Mouse (Mus musculus): ENCODE results near the gene Rexo5. TPM values are rescaled to one million over a fixed set of nuclear protein-coding genes. Genes with fewer than 3 reads are reported as not detected.
A peak's percentile ranks its signal among the peaks of the same experiment; 100 is the strongest.

Rexo5 gene
- total and polyA plus RNA-seq, 3 experiments: 0.75 to 3.3 (median 1.2) TPM

DNA sequence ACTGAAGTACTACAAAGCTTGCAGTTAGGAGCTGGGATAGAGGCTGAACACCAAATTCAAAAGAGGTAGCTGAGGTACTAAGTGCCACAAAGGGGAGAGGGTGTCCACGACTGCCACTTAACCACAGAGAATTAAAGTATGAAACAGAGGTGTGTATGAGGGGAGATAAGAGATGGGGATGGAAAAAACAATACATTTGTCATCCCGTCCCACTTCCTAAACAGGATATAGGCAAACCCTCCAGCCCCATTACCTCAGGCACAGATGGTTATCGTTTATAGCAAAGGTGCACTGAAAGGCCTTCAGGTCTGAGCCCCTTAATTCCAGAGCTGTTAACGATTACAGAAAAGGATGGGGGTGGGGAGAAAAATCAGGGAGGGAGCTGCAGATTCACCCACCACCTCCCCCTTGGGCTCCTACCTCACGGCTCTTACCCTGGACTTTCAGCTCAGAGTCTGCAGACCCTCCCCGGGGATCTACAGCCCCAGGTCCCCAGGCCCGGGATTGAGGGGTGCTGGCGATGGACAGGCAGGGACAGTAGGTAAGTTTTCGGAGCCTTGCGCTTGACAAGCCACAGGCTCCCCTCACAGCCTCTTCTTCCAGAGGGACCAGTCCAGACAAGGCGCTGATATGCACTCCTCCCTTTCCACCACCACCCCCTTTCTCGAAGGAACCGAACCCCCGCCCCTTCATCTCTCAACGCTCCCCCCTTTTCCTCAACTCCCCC lies 101.2 kb downstream of the Rexo5 start:
- 2% methylated on average over 14 of the region's 15 CpGs for WGBS
- no peak for DNase-seq

GRCm38 (mm10) chr7:119895639-119896512 lies 102.1 kb downstream of the Rexo5 start, which contains the start of the genes Lyrm1 and Dcun1d3:
Gene Lyrm1, plus strand, starts transcription at chr7:119895861.
Gene Dcun1d3, minus strand, starts transcription at chr7:119896298.
- under 1% methylated on average over 63 of the region's 63 CpGs for WGBS
- DNase-seq: peak; percentile 95 to 97
- Histone ChIP-seq H3K9ac (ENCODE audit: low read depth, low read length) (peak within 1 kb of the TSS; percentile 81), H3K79me2 (replicated peaks; ENCODE audit: control insufficient read depth, insufficient read depth, low read length) (no peaks in the 10 kb centered on the region), H3K4me3 (peak within 1 kb of the TSS; percentile 78), H3K27ac (peak within 1 kb of the TSS; percentile 100), H3K36me3 (ENCODE audit: control insufficient read depth, insufficient read depth, low read length) (peaks cover 6% of the 10 kb centered on the region), H3K4me1 (ENCODE audit: control insufficient read depth, insufficient read depth, low read length) (peaks cover 1% of the 10 kb centered on the region; the same call in 1 of the 2 replicates), H3K27me3 (ENCODE audit: control insufficient read depth, insufficient read depth, low read length) (no peaks in the 10 kb centered on the region)
- no peak for TF ChIP-seq CTCF (IDR thresholded peaks at IDR 0.05)
- peak; percentile 83 for TF ChIP-seq POLR2A (IDR thresholded peaks at IDR 0.05; ENCODE audit: insufficient read depth, low read depth, low read length)
- peak; percentile 43 for TF ChIP-seq EP300 (IDR thresholded peaks at IDR 0.05; ENCODE audit: insufficient read depth, low read depth, low read length)
- intact Hi-C loops (cut with DNase I): loop anchor here (5.0 kb wide), 1 partner anchor 66 kb away; no protein-coding TSS in a partner anchor

More for the DNA sequence above, 101.2 kb downstream of the Rexo5 start:
- Histone ChIP-seq H3K79me2 (replicated peaks; ENCODE audit: control insufficient read depth, insufficient read depth, low read length) (no peaks in the 10 kb centered on the region), H3K27me3 (ENCODE audit: control insufficient read depth, insufficient read depth, low read length) (no peaks in the 10 kb centered on the region), H3K4me1 (ENCODE audit: control insufficient read depth, insufficient read depth, low read length) (peaks cover 1% of the 10 kb centered on the region; the same call in 1 of the 2 replicates), H3K27ac (peak overlapping the region; percentile 100), H3K4me3 (peak overlapping the region; percentile 78), H3K36me3 (ENCODE audit: control insufficient read depth, insufficient read depth, low read length) (peaks cover 6% of the 10 kb centered on the region), H3K9ac (ENCODE audit: low read depth, low read length) (peak overlapping the region; percentile 73)
- intact Hi-C loops (cut with DNase I): loop anchor here (5.0 kb wide), 1 partner anchor 67 kb away; no protein-coding TSS in a partner anchor
- TF ChIP-seq EP300 (IDR thresholded peaks at IDR 0.05; ENCODE audit: insufficient read depth, low read depth, low read length) (no peak), POLR2A (IDR thresholded peaks at IDR 0.05; ENCODE audit: insufficient read depth, low read depth, low read length) (no peak), CTCF (IDR thresholded peaks at IDR 0.05) (no peak)

GRCm38 (mm10) chr7:119897521-119898109 lies 103.8 kb downstream of the Rexo5 start:
- 79% methylated on average over 8 of the region's 8 CpGs for whole genome bisulfite sequencing
- H3K9ac ChIP-seq (ENCODE audit: low read depth, low read length): no peak overlapping the region
- no peak overlapping the region for H3K4me3 ChIP-seq
- 0 out of 2 replicates have a peak, but pooled peaks cover 1% of the 10 kb centered on the region for H3K4me1 ChIP-seq (ENCODE audit: control insufficient read depth, insufficient read depth, low read length)
- intact Hi-C loops (cut with DNase I): loop anchor here (5.0 kb wide), 1 partner anchor 65 kb away; no protein-coding TSS in a partner anchor
- TF ChIP-seq CTCF (IDR thresholded peaks at IDR 0.05) (no peak), EP300 (IDR thresholded peaks at IDR 0.05; ENCODE audit: insufficient read depth, low read depth, low read length) (no peak), POLR2A (IDR thresholded peaks at IDR 0.05; ENCODE audit: insufficient read depth, low read depth, low read length) (no peak)
- H3K27me3 ChIP-seq (ENCODE audit: control insufficient read depth, insufficient read depth, low read length): no peaks in the 10 kb centered on the region
- H3K79me2 ChIP-seq (replicated peaks; ENCODE audit: control insufficient read depth, insufficient read depth, low read length): no peaks in the 10 kb centered on the region
- DNase-seq: no peak
- no peak overlapping the region for H3K27ac ChIP-seq
- peaks cover 6% of the 10 kb centered on the region for H3K36me3 ChIP-seq (ENCODE audit: control insufficient read depth, insufficient read depth, low read length)

DNA sequence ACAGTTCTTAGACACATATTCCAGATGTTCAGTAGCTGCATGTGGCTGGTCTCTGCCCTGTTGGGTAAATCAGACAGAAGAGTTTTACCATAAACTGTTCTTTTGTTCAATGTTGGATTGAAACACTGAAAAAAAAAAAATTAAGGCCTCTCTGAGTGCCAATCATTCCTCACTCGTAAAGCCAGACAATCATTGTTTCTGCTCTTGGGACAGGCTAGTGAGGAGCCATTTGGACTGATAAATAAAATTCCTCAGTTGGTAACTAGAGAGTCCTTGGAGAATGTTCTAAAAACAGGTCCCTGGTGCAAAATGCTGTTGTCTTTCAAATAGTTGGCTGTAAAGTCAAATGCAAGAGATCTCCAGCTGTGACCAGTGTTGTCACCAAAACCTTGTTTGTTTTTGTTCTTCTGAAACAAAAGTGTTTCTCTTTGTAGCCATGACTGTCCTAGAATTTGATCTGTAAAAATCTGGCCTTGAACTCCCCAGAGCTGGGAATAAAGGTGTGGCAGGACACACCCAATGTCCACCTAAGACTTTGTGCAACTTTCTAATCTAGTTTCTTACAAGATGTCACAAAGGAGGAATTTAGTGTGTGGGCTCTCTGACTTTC lies 104.5 kb downstream of the Rexo5 start:
- Histone ChIP-seq H3K4me1 (ENCODE audit: control insufficient read depth, insufficient read depth, low read length) (0 out of 2 replicates have a peak, but pooled peaks cover 1% of the 10 kb centered on the region), H3K36me3 (ENCODE audit: control insufficient read depth, insufficient read depth, low read length) (peaks cover 4% of the 10 kb centered on the region), H3K9ac (ENCODE audit: low read depth, low read length) (no peak overlapping the region), H3K4me3 (no peak overlapping the region), H3K27me3 (ENCODE audit: control insufficient read depth, insufficient read depth, low read length) (no peaks in the 10 kb centered on the region), H3K79me2 (replicated peaks; ENCODE audit: control insufficient read depth, insufficient read depth, low read length) (no peaks in the 10 kb centered on the region), H3K27ac (0 out of 2 replicates have a peak overlapping the region, but pooled peaks have one; percentile 7)
- TF ChIP-seq POLR2A (IDR thresholded peaks at IDR 0.05; ENCODE audit: insufficient read depth, low read depth, low read length) (no peak), CTCF (IDR thresholded peaks at IDR 0.05) (no peak), EP300 (IDR thresholded peaks at IDR 0.05; ENCODE audit: insufficient read depth, low read depth, low read length) (no peak)
- no peak for DNase-seq
- intact Hi-C loops (cut with DNase I): loop anchor here (5.0 kb wide), 1 partner anchor 64 kb away; no protein-coding TSS in a partner anchor
- 45% methylated on average over 1 of the region's 1 CpGs for WGBS

Other genes starting within 250 kb of the Rexo5 start
- not detected for gene Acsm2, start 239.7 kb upstream of the Rexo5 start, total RNA-seq (2021)
- gene Acsm2, start 239.7 kb upstream of the Rexo5 start, polyA plus RNA-seq (2012; rRNA removed): not detected in 2 replicates
- not detected for gene Acsm1, start 187.0 kb upstream of the Rexo5 start, total RNA-seq (2021)
- gene Acsm1, start 187.0 kb upstream of the Rexo5 start, polyA plus RNA-seq (2012; rRNA removed): 0.15 and 0.86 TPM in 2 replicates
- not detected for gene Acsm4, start 104.0 kb upstream of the Rexo5 start, total RNA-seq (2021)
- gene Acsm4, start 104.0 kb upstream of the Rexo5 start, polyA plus RNA-seq (2012; rRNA removed): not detected in 2 replicates
- 10 to 100 TPM; 15.0 to 15.6 TPM for gene Thumpd1, start 73.2 kb upstream of the Rexo5 start, total RNA-seq (2021)
- 7.9 and 14.5 TPM in 2 replicates for gene Thumpd1, start 73.2 kb upstream of the Rexo5 start, polyA plus RNA-seq (2012; rRNA removed)
- 1 to 10 TPM in 1 of 2 experiments, under 1 TPM in 1; 0.73 to 1.3 TPM for gene Acsm3, start 33.1 kb upstream of the Rexo5 start, total RNA-seq (2021)
- 6.8 and 12.0 TPM in 2 replicates for gene Acsm3, start 33.1 kb upstream of the Rexo5 start, polyA plus RNA-seq (2012; rRNA removed)
- 1 to 10 TPM; 1.7 TPM for gene Eri2, start 52 bp downstream of the Rexo5 start, total RNA-seq (2021)
- 0.92 and 1.4 TPM in 2 replicates for gene Eri2, start 52 bp downstream of the Rexo5 start, polyA plus RNA-seq (2012; rRNA removed)
- 1 to 10 TPM; 9.1 to 9.6 TPM for gene Lyrm1, start 101.9 kb downstream of the Rexo5 start, total RNA-seq (2021)
- gene Lyrm1, start 101.9 kb downstream of the Rexo5 start, polyA plus RNA-seq (2012; rRNA removed): 5.9 and 8.6 TPM in 2 replicates
- gene Dcun1d3, start 102.3 kb downstream of the Rexo5 start, total RNA-seq (2021): 10 to 100 TPM; 12.6 to 14.6 TPM
- gene Dcun1d3, start 102.3 kb downstream of the Rexo5 start, polyA plus RNA-seq (2012; rRNA removed): 3.7 and 6.5 TPM in 2 replicates

Measured in heart, adult 2 months (tissue).